Mouse (Mus musculus) hindlimb bud, embryonic 11.5 days (tissue): Measurements from ENCODE around the gene Gpbar1.
"Not testable (repeated sequence)": the region's sequence is repeated elsewhere in the genome, so short reads cannot be mapped to it uniquely, and the experiment has no call there.

Source experiments
- DNase-seq: peaks from one replicate; pipeline ENCODE4 v3.0.0-alpha.2; 2012; ENCODE audit warnings: low read depth, low spot score; ENCODE audit errors: extremely low spot score

The Gpbar1 gene

GRCm38 (mm10) chr1:74277883-74278537, 340 bp upstream of the Gpbar1 start:
- no peak for DNase-seq

- no peak for DNase-seq
Observed at GRCm38 (mm10) chr1:74278988-74279387, 638 bp downstream of the Gpbar1 start.

GRCm38 (mm10) chr1:74280591-74281325, 2.4 kb downstream of the Gpbar1 start:
- DNase-seq: no peak

GRCm38 (mm10) chr1:74281372-74281771, 3.0 kb downstream of the Gpbar1 start:
- no peak for DNase-seq

GRCm38 (mm10) chr1:74281886-74282285, 3.5 kb downstream of the Gpbar1 start:
- DNase-seq: no peak

GRCm38 (mm10) chr1:74282896-74283625, 4.7 kb downstream of the Gpbar1 start:
- DNase-seq: no peak

- no peak for DNase-seq
Observed at GRCm38 (mm10) chr1:74283686-74284463, 5.5 kb downstream of the Gpbar1 start.

GRCm38 (mm10) chr1:74284543-74285160, 6.3 kb downstream of the Gpbar1 start, which contains the start of the genes Aamp and Pnkd:
TSS of gene Aamp (minus strand) at chr1:74284738.
TSS of gene Pnkd (plus strand) at chr1:74284930.
- DNase-seq: peak; percentile 98

- no peak for DNase-seq
Observed at GRCm38 (mm10) chr1:74285212-74286010, 7.1 kb downstream of the Gpbar1 start.

GRCm38 (mm10) chr1:74286869-74287607, 8.7 kb downstream of the Gpbar1 start:
- not testable (repeated sequence) for DNase-seq

- DNase-seq: no peak
Observed at GRCm38 (mm10) chr1:74288327-74288726, 10.0 kb downstream of the Gpbar1 start.

- no peak for DNase-seq
Observed at GRCm38 (mm10) chr1:74289248-74289647, 10.9 kb downstream of the Gpbar1 start.

GRCm38 (mm10) chr1:74289740-74290139, 11.4 kb downstream of the Gpbar1 start:
- no peak for DNase-seq

GRCm38 (mm10) chr1:74290141-74290540, 11.8 kb downstream of the Gpbar1 start:
- no peak for DNase-seq

- no peak for DNase-seq
Observed at GRCm38 (mm10) chr1:74292331-74293020, 14.1 kb downstream of the Gpbar1 start.

- DNase-seq: no peak
Observed at GRCm38 (mm10) chr1:74293306-74293960, 15.1 kb downstream of the Gpbar1 start.

GRCm38 (mm10) chr1:74294090-74294643, 15.8 kb downstream of the Gpbar1 start:
- no peak for DNase-seq
